Mouse (Mus musculus): ENCODE data around the gene Slc25a31. TPM values are rescaled to one million over a fixed set of nuclear protein-coding genes. Genes with fewer than 3 reads are reported as not detected.
A peak's percentile ranks its signal among the peaks of the same experiment; 100 is the strongest.

Gene Slc25a31
- total RNA-seq, 2 experiments from 2014 or later = 0.22 TPM; not detected in 1

DNA sequence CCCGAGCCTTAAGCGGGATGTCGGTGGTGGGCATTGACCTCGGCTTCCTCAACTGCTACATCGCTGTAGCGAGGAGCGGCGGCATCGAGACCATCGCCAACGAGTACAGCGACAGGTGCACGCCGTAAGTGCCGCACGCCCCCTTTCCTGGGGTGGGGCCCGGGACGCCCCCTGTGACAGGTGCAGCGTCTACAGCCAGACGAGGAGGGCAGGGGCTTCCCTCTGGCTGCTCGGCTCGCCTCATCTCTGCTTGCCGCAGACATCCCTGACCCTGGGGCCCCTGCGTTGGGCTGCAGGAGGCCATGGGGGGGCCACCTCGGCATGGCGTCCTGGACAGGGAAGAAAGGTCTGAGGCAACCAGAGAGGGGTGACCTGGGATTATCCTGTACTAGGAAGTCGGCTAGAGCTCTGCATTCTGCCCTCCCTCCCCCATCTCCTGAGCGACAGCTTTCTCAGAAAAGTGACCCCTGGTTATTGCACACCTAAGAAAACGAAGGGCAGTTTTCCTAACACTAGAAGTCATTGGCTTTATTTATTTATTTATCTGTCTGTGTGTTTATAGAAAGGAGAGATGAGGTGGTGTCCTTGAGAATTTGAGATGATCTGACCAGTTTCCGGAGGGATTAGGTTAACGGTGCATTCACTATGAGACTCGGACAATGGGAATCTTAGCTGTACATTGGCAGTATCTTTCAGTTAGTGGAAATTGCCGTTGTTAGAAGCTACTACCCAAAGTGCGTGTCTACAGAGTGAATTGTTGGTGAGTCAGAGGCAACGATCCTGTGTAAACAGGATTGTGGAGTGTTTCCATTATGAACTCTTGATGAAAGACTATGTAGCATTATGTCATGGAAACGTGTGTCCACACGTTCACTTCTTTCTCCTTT, 37.2 kb downstream of the Slc25a31 start:
- peak in 1 of 2 experiments; percentile 2 for DNase-seq (ENCODE audit: low spot score in 2 of 2)
- no peak for TF ChIP-seq CTCF (conservative IDR thresholded peaks at IDR 0.05)
- H3K4me3 ChIP-seq = peak overlapping the region; percentile 99
- H3K27ac ChIP-seq = peak overlapping the region; percentile 98

DNA sequence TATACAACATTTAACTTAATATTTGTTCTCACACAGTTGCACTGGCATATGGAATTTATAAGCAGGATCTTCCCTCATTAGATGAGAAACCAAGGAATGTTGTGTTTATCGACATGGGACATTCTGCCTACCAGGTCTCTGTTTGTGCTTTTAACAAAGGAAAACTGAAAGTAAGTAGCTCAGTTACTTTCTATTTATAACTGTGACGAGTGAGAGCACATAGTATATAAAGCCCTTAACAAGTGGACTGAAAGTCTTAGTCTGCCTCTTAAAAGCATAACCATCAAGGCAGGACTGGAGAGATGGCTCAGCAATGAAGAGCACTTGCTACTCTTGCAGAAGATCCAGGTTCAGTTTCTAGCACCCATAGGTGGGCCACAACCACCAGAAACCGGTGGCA, 52.1 kb downstream of the Slc25a31 start:
- Histone ChIP-seq H3K4me3 (no peak overlapping the region), H3K27ac (no peak overlapping the region)
- TF ChIP-seq CTCF (conservative IDR thresholded peaks at IDR 0.05) = no peak
- no peak for DNase-seq (ENCODE audit: low spot score in 2 of 2)

DNA sequence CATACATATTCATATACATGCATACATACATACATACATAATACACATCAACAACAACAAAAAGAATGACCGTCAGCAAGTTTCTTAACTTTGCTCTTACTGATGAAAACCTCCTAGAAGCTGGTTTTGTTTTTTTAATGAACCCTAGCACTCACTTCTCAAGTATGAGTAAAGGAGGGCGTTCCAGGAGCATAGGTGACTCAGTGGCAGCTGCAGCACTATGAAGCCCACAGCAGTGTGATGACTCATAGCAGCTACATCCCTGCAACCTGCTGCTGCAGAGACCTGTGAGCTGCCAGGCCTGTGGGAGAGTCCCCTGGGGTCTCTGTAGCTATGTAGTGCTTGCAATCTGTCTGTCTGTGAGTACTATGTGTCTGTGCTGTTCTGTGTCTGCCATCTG, 52.7 kb downstream of the Slc25a31 start:
- no peak for DNase-seq (ENCODE audit: low spot score in 2 of 2)
- Histone ChIP-seq H3K4me3 (no peak overlapping the region), H3K27ac (no peak overlapping the region)
- no peak for TF ChIP-seq CTCF (conservative IDR thresholded peaks at IDR 0.05)

Other genes starting within 250 kb of the Slc25a31 start
- gene Intu, start 177.6 kb upstream of the Slc25a31 start, total RNA-seq (2021) = 1 to 10 TPM; 5.1 to 7.3 TPM
- gene Hspa4l, start 35.6 kb downstream of the Slc25a31 start, total RNA-seq (2021) = 100 to 1,000 TPM; 146 to 155 TPM
- 1 to 10 TPM; 3.8 to 6.0 TPM for gene Plk4, start 91.2 kb downstream of the Slc25a31 start, total RNA-seq (2021)
- gene Mfsd8, start 138.0 kb downstream of the Slc25a31 start, total RNA-seq (2021) = 10 to 100 TPM; 19.5 to 24.0 TPM
- 10 to 100 TPM; 12.2 to 14.5 TPM for gene Abhd18, start 138.1 kb downstream of the Slc25a31 start, total RNA-seq (2021)
- gene 1700034I23Rik, start 193.7 kb downstream of the Slc25a31 start, total RNA-seq (2021) = under 1 TPM in 1 of 2 experiments, not detected in 1; 0.25 TPM
- gene Larp1b, start 241.0 kb downstream of the Slc25a31 start, total RNA-seq (2021) = 10 to 100 TPM; 14.1 to 16.4 TPM

All from layer of hippocampus, adult 2 months (tissue).